Mouse (Mus musculus): ENCODE measurements at regions not wholly inside any gene's neighbourhood (a gene's known extent, or its start where the extent isn't known, plus 50 kb on each side); places are given as distances from the start of the nearest gene placed in this dataset.

DNA sequence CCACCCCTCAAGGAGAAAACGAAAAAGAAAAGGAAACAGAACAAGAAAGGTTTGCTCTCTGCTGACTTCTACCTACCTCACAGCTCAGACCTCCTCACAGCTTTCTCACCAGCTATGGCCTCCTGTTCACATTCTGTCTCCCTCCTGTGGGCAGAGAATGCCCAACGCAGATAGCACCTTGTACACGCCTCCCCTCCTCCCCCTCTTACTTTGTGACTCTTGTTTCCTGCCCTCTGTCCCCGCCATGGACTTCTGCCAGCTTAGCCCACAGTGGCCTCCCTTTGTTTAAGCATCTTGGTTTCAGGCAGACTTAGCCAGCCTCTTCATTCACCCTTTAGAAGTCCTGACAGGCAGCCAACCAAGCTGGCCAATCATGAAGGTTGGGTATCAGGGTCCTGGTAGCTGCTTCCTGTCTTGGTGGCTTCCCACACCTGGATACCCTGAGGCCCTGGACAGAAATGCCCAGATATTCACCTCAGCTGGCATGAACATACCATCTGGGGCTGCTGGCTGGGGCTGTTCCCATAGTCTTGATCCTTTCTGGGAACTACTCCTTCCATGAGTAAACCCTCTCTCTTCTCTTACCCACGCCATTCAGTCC lies 1287.2 kb upstream of the A1bg start:
- no peak overlapping the region for H3K9ac ChIP-seq (ENCODE audit: low read length)
- no peak for DNase-seq (ENCODE audit: low spot score)
- no peak overlapping the region for H3K4me3 ChIP-seq (ENCODE audit: low read depth, low read length)
- H3K27ac ChIP-seq (ENCODE audit: low read depth, low read length), result no peak overlapping the region
- H3K36me3 ChIP-seq (ENCODE audit: control insufficient read depth, insufficient read depth, low read length), result no peaks in the 10 kb centered on the region
- no peak overlapping the region for H3K4me2 ChIP-seq (ENCODE audit: low read depth)
- H3K27me3 ChIP-seq (ENCODE audit: control insufficient read depth, insufficient read depth, low read length), result no peaks in the 10 kb centered on the region
- ATAC-seq (ENCODE audit: insufficient read depth, low FRiP score, low TSS enrichment), result no peak
- WGBS, result 79% methylated on average over 5 of the region's 5 CpGs
- no peaks in the 10 kb centered on the region for H3K9me3 ChIP-seq (ENCODE audit: control insufficient read depth, low read length)
- H3K4me1 ChIP-seq (ENCODE audit: control insufficient read depth, insufficient read depth, low read length), result no peaks in the 10 kb centered on the region

DNA sequence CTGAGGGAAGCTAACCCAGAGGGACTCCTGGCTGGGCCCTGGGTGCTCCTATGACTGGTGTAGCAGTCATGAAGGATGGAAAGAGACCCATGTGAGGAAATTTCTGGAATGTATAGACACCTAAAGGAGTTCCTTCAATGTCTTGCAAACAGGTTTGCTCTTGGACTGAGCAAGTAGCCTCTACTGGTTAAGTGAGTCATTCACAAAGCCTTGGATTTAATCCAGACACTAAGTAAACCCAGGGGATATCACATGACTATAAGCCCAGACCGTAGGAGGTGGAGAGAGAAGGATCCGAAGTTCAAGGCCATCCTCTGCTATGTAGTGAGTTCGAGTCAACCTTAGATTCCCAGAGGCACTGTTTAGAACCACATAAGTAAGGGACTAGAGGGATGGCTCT lies 1286.5 kb upstream of the A1bg start:
- ATAC-seq (ENCODE audit: insufficient read depth, low FRiP score, low TSS enrichment), result no peak
- DNase-seq (ENCODE audit: low spot score), result no peak
- no peaks in the 10 kb centered on the region for H3K36me3 ChIP-seq (ENCODE audit: control insufficient read depth, insufficient read depth, low read length)
- no peaks in the 10 kb centered on the region for H3K9me3 ChIP-seq (ENCODE audit: control insufficient read depth, low read length)
- no peaks in the 10 kb centered on the region for H3K27me3 ChIP-seq (ENCODE audit: control insufficient read depth, insufficient read depth, low read length)
- no peak overlapping the region for H3K9ac ChIP-seq (ENCODE audit: low read length)
- 94% methylated on average over 3 of the region's 3 CpGs for WGBS
- H3K4me3 ChIP-seq (ENCODE audit: low read depth, low read length), result no peak overlapping the region
- no peak overlapping the region for H3K27ac ChIP-seq (ENCODE audit: low read depth, low read length)
- no peaks in the 10 kb centered on the region for H3K4me1 ChIP-seq (ENCODE audit: control insufficient read depth, insufficient read depth, low read length)
- no peak overlapping the region for H3K4me2 ChIP-seq (ENCODE audit: low read depth)

DNA sequence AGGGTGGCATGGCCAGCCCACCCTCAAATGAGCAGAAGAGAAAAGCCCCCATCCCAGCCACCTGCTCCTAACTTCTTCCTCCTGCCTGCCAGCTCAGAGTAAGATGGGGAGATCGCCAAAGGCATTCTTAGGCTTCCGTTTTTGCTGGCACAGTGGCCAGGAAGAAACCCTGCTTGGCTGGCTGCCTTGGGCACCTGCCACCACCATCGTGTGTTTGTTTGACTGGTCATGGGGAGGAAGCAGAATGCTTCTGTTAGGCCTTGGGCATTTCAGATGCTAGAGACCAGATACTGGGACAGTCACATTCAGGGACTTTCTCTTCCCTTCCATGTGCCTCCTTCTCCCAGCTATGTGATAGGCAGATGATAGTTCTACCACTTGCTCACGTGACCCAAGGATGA lies 1283.7 kb upstream of the A1bg start:
- DNase-seq (ENCODE audit: low spot score) (no peak), ATAC-seq (ENCODE audit: insufficient read depth, low FRiP score, low TSS enrichment) (no peak)
- H3K27ac ChIP-seq (ENCODE audit: low read depth, low read length), result no peak overlapping the region
- H3K9me3 ChIP-seq (ENCODE audit: control insufficient read depth, low read length), result no peaks in the 10 kb centered on the region
- H3K36me3 ChIP-seq (ENCODE audit: control insufficient read depth, insufficient read depth, low read length), result no peaks in the 10 kb centered on the region
- H3K27me3 ChIP-seq (ENCODE audit: control insufficient read depth, insufficient read depth, low read length), result no peaks in the 10 kb centered on the region
- no peak overlapping the region for H3K4me2 ChIP-seq (ENCODE audit: low read depth)
- H3K9ac ChIP-seq (ENCODE audit: low read length), result no peak overlapping the region
- no peak overlapping the region for H3K4me3 ChIP-seq (ENCODE audit: low read depth, low read length)
- WGBS, result 87% methylated on average over 4 of the region's 4 CpGs
- H3K4me1 ChIP-seq (ENCODE audit: control insufficient read depth, insufficient read depth, low read length), result no peaks in the 10 kb centered on the region

DNA sequence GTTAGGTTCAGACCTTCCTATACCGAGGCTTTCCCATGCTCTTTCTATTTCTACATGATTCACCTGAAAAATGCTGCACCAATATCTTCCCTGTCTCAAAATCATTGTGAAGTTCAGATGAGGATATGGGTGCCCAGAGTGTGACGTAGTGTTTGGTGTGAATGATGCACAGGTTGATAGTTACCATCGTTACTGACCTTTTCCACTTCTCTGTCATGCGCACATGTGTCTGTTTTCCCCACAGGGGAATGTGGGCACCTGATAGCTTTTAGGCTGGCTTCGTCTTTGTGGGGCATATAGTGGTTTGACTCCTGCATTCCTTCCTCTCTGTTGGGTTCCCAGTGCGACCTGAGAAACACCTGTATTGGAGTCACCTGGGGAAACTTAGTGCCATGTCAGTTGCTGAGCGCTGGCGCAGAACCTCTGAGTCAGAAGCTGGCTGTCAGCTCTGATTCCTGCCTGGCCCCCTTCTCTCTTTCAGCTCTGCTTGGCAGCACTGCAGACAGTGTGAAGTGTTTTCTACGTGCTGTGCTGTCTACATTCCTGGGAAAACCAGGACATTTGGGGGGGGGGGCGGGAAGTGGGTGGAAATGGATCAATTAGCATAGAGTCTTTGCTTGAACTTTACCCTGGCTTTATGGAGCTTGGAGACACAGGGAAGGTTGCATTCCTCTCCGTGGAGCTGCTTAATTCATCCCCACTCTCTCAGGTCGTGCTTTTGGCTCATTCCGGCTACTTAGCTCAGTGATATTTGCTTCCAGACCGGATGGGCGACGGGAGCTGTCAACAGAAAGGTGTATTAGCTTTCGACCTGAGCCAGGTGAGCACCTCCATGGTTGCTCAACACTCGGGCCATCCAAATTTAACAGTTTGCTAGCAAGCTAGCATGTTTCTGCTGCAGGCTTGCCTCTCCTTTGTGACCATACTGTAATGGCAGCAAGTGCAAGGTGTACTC lies 1281.4 kb upstream of the A1bg start:
- H3K9me3 ChIP-seq (ENCODE audit: control insufficient read depth, low read length), result no peaks in the 10 kb centered on the region
- no peak overlapping the region for H3K27ac ChIP-seq (ENCODE audit: low read depth, low read length)
- no peaks in the 10 kb centered on the region for H3K4me1 ChIP-seq (ENCODE audit: control insufficient read depth, insufficient read depth, low read length)
- H3K36me3 ChIP-seq (ENCODE audit: control insufficient read depth, insufficient read depth, low read length), result no peaks in the 10 kb centered on the region
- ATAC-seq (ENCODE audit: insufficient read depth, low FRiP score, low TSS enrichment) (no peak), DNase-seq (ENCODE audit: low spot score) (no peak)
- H3K27me3 ChIP-seq (ENCODE audit: control insufficient read depth, insufficient read depth, low read length), result no peaks in the 10 kb centered on the region
- WGBS, result 80% methylated on average over 18 of the region's 18 CpGs
- no peak overlapping the region for H3K4me2 ChIP-seq (ENCODE audit: low read depth)
- no peak overlapping the region for H3K4me3 ChIP-seq (ENCODE audit: low read depth, low read length)
- H3K9ac ChIP-seq (ENCODE audit: low read length), result no peak overlapping the region

DNA sequence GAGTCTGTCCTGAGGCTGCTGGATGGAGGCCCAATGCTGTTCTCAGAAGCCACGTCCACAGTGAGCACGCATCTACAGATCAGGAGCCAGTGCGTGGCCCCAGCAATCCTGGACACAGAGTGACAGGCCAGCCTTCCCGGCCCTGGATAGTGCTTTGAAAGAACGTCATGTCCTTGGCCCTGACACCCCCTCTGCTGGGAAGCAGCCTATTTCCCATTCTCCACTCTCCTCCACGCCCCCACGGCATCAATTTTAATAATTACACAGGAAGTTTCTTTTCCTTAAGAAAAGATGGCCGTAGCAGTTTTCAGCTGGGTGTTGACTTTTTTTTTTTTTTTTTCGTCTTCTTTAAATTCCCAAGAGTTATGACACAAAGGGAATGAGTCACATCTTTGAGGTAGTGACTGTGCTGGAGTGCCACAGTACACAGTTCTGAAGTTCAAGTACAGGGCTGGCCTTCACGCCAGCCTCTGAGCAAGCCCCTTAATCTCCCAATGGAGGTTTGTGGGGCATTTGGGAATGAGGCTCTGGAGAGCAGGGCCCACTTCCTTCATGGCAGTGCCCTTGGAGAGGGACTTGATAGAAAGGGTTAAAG lies 1280.1 kb upstream of the A1bg start:
- 88% methylated on average over 10 of the region's 10 CpGs for WGBS

DNA sequence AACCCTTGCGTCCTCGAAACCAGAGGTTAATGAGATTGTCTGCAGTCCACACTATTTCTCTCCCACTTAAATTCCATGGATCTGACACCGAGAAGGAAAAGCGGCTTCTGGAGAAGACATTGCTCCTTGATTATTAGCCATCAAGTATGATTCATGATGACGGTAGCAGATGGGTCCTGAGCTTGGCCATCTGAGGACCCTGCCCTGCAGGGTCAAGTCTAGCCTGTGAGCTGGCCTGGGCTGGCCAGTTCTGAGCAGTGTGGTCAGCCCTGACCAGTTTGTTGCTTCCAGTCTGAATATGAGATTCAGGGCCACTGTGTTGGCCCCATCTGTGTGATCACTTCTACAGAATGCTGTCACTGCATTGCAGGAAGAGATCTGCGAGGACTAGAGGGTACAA lies 1275.9 kb upstream of the A1bg start:
- Histone ChIP-seq H3K4me3 (ENCODE audit: low read depth, low read length) (no peak overlapping the region), H3K9me3 (ENCODE audit: control insufficient read depth, low read length) (no peaks in the 10 kb centered on the region), H3K27ac (ENCODE audit: low read depth, low read length) (no peak overlapping the region), H3K4me2 (ENCODE audit: low read depth) (no peak overlapping the region), H3K27me3 (ENCODE audit: control insufficient read depth, insufficient read depth, low read length) (no peaks in the 10 kb centered on the region), H3K4me1 (ENCODE audit: control insufficient read depth, insufficient read depth, low read length) (no peaks in the 10 kb centered on the region), H3K36me3 (ENCODE audit: control insufficient read depth, insufficient read depth, low read length) (no peaks in the 10 kb centered on the region), H3K9ac (ENCODE audit: low read length) (no peak overlapping the region)
- ATAC-seq (ENCODE audit: insufficient read depth, low FRiP score, low TSS enrichment) (no peak), DNase-seq (ENCODE audit: low spot score) (no peak)
- WGBS, result 85% methylated on average over 6 of the region's 6 CpGs

More for the DNA sequence above, 1280.1 kb upstream of the A1bg start:
- Histone ChIP-seq H3K4me3 (ENCODE audit: low read depth, low read length) (no peak overlapping the region), H3K27ac (ENCODE audit: low read depth, low read length) (no peak overlapping the region), H3K36me3 (ENCODE audit: control insufficient read depth, insufficient read depth, low read length) (no peaks in the 10 kb centered on the region), H3K27me3 (ENCODE audit: control insufficient read depth, insufficient read depth, low read length) (no peaks in the 10 kb centered on the region), H3K9me3 (ENCODE audit: control insufficient read depth, low read length) (no peaks in the 10 kb centered on the region), H3K9ac (ENCODE audit: low read length) (no peak overlapping the region), H3K4me2 (ENCODE audit: low read depth) (no peak overlapping the region), H3K4me1 (ENCODE audit: control insufficient read depth, insufficient read depth, low read length) (no peaks in the 10 kb centered on the region)
- ATAC-seq (ENCODE audit: insufficient read depth, low FRiP score, low TSS enrichment) (no peak), DNase-seq (ENCODE audit: low spot score) (no peak)

DNA sequence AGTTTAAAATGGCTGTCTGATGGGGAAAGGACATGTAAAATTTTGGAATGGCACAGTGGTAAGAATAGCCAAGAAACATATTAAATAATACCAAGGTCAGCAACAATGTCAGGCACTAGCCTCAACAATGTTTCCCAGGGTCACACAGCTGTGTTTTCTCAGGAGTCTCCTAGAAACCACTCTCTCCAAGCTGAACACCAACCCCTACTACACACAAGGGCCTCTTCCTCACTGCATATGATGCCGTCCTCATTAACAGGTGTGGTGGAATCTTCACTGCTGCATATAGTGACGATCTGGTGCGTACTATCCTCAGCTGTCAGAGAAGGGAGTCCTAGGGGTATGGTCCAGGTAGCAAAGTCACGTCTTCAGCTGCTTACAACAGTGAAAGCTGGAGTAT lies 1275.4 kb upstream of the A1bg start:
- ATAC-seq (ENCODE audit: insufficient read depth, low FRiP score, low TSS enrichment), result no peak
- no peak overlapping the region for H3K4me2 ChIP-seq (ENCODE audit: low read depth)
- no peak for DNase-seq (ENCODE audit: low spot score)
- no peak overlapping the region for H3K9ac ChIP-seq (ENCODE audit: low read length)
- 92% methylated on average over 4 of the region's 4 CpGs for WGBS
- H3K4me3 ChIP-seq (ENCODE audit: low read depth, low read length), result no peak overlapping the region
- H3K27ac ChIP-seq (ENCODE audit: low read depth, low read length), result no peak overlapping the region
- H3K36me3 ChIP-seq (ENCODE audit: control insufficient read depth, insufficient read depth, low read length), result no peaks in the 10 kb centered on the region
- no peaks in the 10 kb centered on the region for H3K4me1 ChIP-seq (ENCODE audit: control insufficient read depth, insufficient read depth, low read length)
- no peaks in the 10 kb centered on the region for H3K9me3 ChIP-seq (ENCODE audit: control insufficient read depth, low read length)
- no peaks in the 10 kb centered on the region for H3K27me3 ChIP-seq (ENCODE audit: control insufficient read depth, insufficient read depth, low read length)

DNA sequence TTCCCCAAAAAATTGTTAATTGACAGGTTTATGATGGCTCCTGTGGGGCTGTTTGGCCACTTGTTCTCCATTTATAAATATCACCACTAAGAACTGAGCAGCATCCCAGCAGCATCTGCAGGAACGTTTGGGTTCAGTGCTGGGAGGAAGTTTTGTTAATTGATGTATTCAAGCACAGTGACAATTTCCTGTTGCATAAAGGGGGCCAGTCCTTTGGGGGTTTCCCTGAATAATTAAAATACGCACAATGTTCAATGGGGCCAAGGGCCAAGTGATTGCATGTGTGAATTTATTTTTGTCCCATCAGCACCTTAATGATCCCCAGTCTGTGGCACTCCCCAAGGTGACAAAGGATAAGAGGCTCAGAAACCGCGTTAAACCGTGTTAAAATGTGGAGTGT lies 1272.6 kb upstream of the A1bg start:
- ATAC-seq (ENCODE audit: insufficient read depth, low FRiP score, low TSS enrichment) (no peak), DNase-seq (ENCODE audit: low spot score) (no peak)
- 79% methylated on average over 5 of the region's 5 CpGs for WGBS
- Histone ChIP-seq H3K9ac (ENCODE audit: low read length) (no peak overlapping the region), H3K27me3 (ENCODE audit: control insufficient read depth, insufficient read depth, low read length) (no peaks in the 10 kb centered on the region), H3K9me3 (ENCODE audit: control insufficient read depth, low read length) (no peaks in the 10 kb centered on the region), H3K36me3 (ENCODE audit: control insufficient read depth, insufficient read depth, low read length) (no peaks in the 10 kb centered on the region), H3K4me1 (ENCODE audit: control insufficient read depth, insufficient read depth, low read length) (no peaks in the 10 kb centered on the region), H3K27ac (ENCODE audit: low read depth, low read length) (no peak overlapping the region), H3K4me2 (ENCODE audit: low read depth) (no peak overlapping the region), H3K4me3 (ENCODE audit: low read depth, low read length) (no peak overlapping the region)

DNA sequence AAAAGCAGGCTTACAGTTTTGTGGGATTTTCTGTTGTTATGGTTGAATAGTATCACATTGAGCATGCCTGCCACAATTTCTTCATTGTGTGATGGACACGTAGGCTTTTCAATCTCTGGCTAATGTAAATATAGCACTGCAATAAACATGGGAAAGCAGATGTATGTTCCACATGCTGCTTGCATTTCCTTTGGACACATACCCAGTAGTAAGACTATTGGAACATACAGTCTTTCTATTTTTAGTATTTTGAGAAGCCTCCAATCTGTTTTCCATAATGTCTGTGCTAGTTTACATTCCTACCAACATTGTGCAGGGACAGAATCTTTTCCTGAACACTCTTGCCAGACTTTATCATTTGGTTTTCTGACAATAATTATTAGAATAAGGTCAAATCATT lies 1269.9 kb upstream of the A1bg start:
- 91% methylated on average over 1 of the region's 1 CpGs for WGBS
- Histone ChIP-seq H3K27me3 (ENCODE audit: control insufficient read depth, insufficient read depth, low read length) (no peaks in the 10 kb centered on the region), H3K9ac (ENCODE audit: low read length) (no peak overlapping the region), H3K4me3 (ENCODE audit: low read depth, low read length) (no peak overlapping the region), H3K4me2 (ENCODE audit: low read depth) (no peak overlapping the region), H3K9me3 (ENCODE audit: control insufficient read depth, low read length) (no peaks in the 10 kb centered on the region), H3K4me1 (ENCODE audit: control insufficient read depth, insufficient read depth, low read length) (no peaks in the 10 kb centered on the region), H3K36me3 (ENCODE audit: control insufficient read depth, insufficient read depth, low read length) (no peaks in the 10 kb centered on the region), H3K27ac (ENCODE audit: low read depth, low read length) (no peak overlapping the region)
- no peak for ATAC-seq (ENCODE audit: insufficient read depth, low FRiP score, low TSS enrichment)
- no peak for DNase-seq (ENCODE audit: low spot score)
